ENCODE assay signal across 23 mouse cellular contexts in the genomic region with DNA sequence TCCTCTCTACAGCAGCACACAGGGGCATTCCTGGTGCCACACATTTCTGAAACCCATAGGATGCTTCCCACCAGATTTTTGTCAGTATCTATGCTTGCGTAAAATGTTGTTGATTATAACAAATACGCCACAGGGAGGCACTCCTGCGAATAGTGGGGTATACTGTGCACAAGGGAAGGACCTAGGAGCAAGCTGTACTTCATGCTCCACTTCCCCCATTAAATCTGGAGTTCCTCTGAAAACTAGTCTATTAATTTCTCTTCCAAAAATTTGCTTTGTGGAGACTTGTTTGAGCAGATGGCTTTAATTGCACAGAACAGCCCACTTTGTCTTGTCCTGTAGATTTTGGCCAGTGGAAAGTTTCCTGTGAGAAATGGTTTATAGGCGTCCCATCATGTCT.
A peak's percentile ranks its signal among the peaks of the same experiment; 100 is the strongest.
DNase-seq lines count a peak whose midpoint lies in the region; TF ChIP-seq lines count a peak whose summit lies in the region.
"Had no signal": no experiment of that assay in that cellular context is flagged by ENCODE, and none has a peak within 500 bp of the region (broad histone marks: within the 10 kb centered on the region; RNA-seq: fewer than 3 reads in every experiment).

No protein-coding gene starts in this region.

- intact Hi-C loops in heart, adult 2 months (cut with DNase I): loop anchor here (5.0 kb wide), 1 partner anchor 46 kb away; no protein-coding TSS in a partner anchor
- intact Hi-C loops in heart, postnatal 36 days (cut with DNase I): no loop called here

- no peak for TF ChIP-seq POLR2A in heart, adult 2 months (IDR thresholded peaks at IDR 0.05; ENCODE audit: insufficient read depth, low read depth, low read length)

- H3K79me2 ChIP-seq in heart, adult 2 months (replicated peaks; ENCODE audit: control insufficient read depth, insufficient read depth, low read length): no peaks in the 10 kb centered on the region

- no peak overlapping the region for H3K4me3 ChIP-seq in heart, adult 2 months
- H3K4me3 ChIP-seq: embryonic facial prominence, embryonic 10.5 days; embryonic facial prominence, embryonic 15.5 days; forebrain, embryonic 13.5 days; liver, embryonic 12.5 days had no signal

- H3K4me1 ChIP-seq in heart, adult 2 months (ENCODE audit: control insufficient read depth, insufficient read depth, low read length): no peaks in the 10 kb centered on the region
- H3K4me1 ChIP-seq: embryonic facial prominence, embryonic 15.5 days; forebrain, embryonic 13.5 days; liver, embryonic 12.5 days had no signal

- 86% methylated on average over 4 of the region's 4 CpGs for WGBS in heart, adult 2 months

- no peak for DNase-seq in heart, adult 2 months
- DNase-seq in heart, postnatal 36 days: no peak
- peak; percentile 18 for DNase-seq in layer of hippocampus, adult 9-11 months
- no peak for DNase-seq in layer of hippocampus, postnatal 25 days (ENCODE audit: extremely low spot score in 1 of 2, low spot score in 1 of 2)
- DNase-seq in Muller cell, postnatal 12 days (ENCODE audit: inconsistent ontology term): peak; percentile 56
- peak; percentile 81 for DNase-seq in brain, adult 2 months (ENCODE audit: low read depth, low spot score)
- no peak for DNase-seq in frontal cortex, postnatal 25 days (ENCODE audit: low spot score in 2 of 2)
- DNase-seq: adrenal gland, adult 2 months; adrenal gland, postnatal 36 days; B cell, adult 2 months; gastrocnemius, postnatal 25 days; heart, adult 11 months; kidney, postnatal 4 days; layer of hippocampus, postnatal 36 days; left cerebral cortex, postnatal 4 days; liver, postnatal 0 days; midbrain, embryonic 14.5 days; thymus, postnatal 4 days had no signal

- no peak for TF ChIP-seq EP300 in heart, adult 2 months (IDR thresholded peaks at IDR 0.05; ENCODE audit: insufficient read depth, low read depth, low read length)

- TF ChIP-seq CTCF in heart, adult 2 months (IDR thresholded peaks at IDR 0.05): 0 out of 2 replicates have a peak, but pooled peaks have one; percentile 6

- H3K27ac ChIP-seq in heart, adult 2 months: no peak overlapping the region
- H3K27ac ChIP-seq: embryonic facial prominence, embryonic 10.5 days; embryonic facial prominence, embryonic 15.5 days; forebrain, embryonic 13.5 days; hindbrain, embryonic 14.5 days; liver, embryonic 12.5 days had no signal

- no peak overlapping the region for H3K9ac ChIP-seq in heart, adult 2 months (ENCODE audit: low read depth, low read length)
- H3K9ac ChIP-seq: embryonic facial prominence, embryonic 15.5 days; forebrain, embryonic 13.5 days; hindbrain, embryonic 14.5 days; liver, embryonic 12.5 days; liver, postnatal 0 days had no signal

- H3K36me3 ChIP-seq in heart, adult 2 months (ENCODE audit: control insufficient read depth, insufficient read depth, low read length): no peaks in the 10 kb centered on the region
- H3K36me3 ChIP-seq: embryonic facial prominence, embryonic 10.5 days; embryonic facial prominence, embryonic 15.5 days; liver, embryonic 12.5 days had no signal

- H3K27me3 ChIP-seq in heart, adult 2 months (ENCODE audit: control insufficient read depth, insufficient read depth, low read length): no peaks in the 10 kb centered on the region
- H3K27me3 ChIP-seq: embryonic facial prominence, embryonic 15.5 days; forebrain, embryonic 13.5 days; liver, embryonic 12.5 days had no signal

Comparison
In these comparisons a context has a peak if more than half of its experiments do, and no peak if none do; other contexts are left out.
1. DNase-seq: peak in layer of hippocampus, adult 9-11 months (single experiment), Muller cell, postnatal 12 days (single experiment) and brain, adult 2 months (single experiment); none in heart, adult 2 months (0 of 2), heart, postnatal 36 days (0 of 2), layer of hippocampus, postnatal 25 days (0 of 2) and frontal cortex, postnatal 25 days (0 of 2).